Mouse (Mus musculus) heart, embryonic 13.5 days (tissue): ENCODE data around the gene Lgals1. TPM values are rescaled to one million over a fixed set of nuclear protein-coding genes. Genes with fewer than 3 reads are reported as not detected.
A peak's percentile ranks its signal among the peaks of the same experiment; 100 is the strongest.

ENCODE experiments used
- ATAC-seq: fragments of 200-750 bp; cut with Nextera tagmentation; 2 replicates; pipeline ENCODE4 v1.8.0; 2017; ENCODE audit warnings: moderate TSS enrichment; ENCODE audit not compliant: insufficient number of reproducible peaks, low FRiP score, low TSS enrichment; ENCODE audit errors: extremely low read depth
- H3K27ac ChIP-seq: fragments of 300-500 bp; sonication (generic); replicated peaks from 2 replicates; pipeline ENCODE4 v1.5.1; 2015; ENCODE audit warnings: moderate library complexity, mild to moderate bottlenecking, inconsistent platforms
- H3K27me3 ChIP-seq: fragments of 300-500 bp; sonication (generic); replicated peaks from 2 replicates; pipeline ENCODE4 v1.6.1; 2015; ENCODE audit warnings: mild to moderate bottlenecking, inconsistent platforms
- H3K36me3 ChIP-seq: fragments of 300-500 bp; sonication (generic); 2 replicates; pipeline ENCODE4 v1.6.1; 2015; ENCODE audit warnings: mild to moderate bottlenecking, inconsistent platforms
- H3K4me1 ChIP-seq: fragments of 300-500 bp; sonication (generic); 2 replicates; pipeline ENCODE4 v1.6.1; 2015; ENCODE audit warnings: inconsistent platforms
- H3K4me2 ChIP-seq: fragments of 300-500 bp; sonication (generic); 2 replicates; pipeline ENCODE4 v1.6.1; 2015; ENCODE audit warnings: inconsistent platforms, mild to moderate bottlenecking, moderate library complexity
- H3K4me3 ChIP-seq: fragments of 300-500 bp; sonication (generic); 2 replicates; pipeline ENCODE4 v1.5.1; 2015; ENCODE audit warnings: moderate library complexity, mild to moderate bottlenecking, inconsistent platforms
- H3K9ac ChIP-seq: fragments of 300-500 bp; sonication (generic); 2 replicates; pipeline ENCODE4 v1.6.1; 2015; ENCODE audit warnings: inconsistent platforms, mild to moderate bottlenecking, moderate library complexity
- H3K9me3 ChIP-seq: fragments of 300-500 bp; sonication (generic); 2 replicates; pipeline ENCODE4 v1.6.1; 2016; ENCODE audit warnings: inconsistent platforms
- WGBS: fragments of 180-500 bp; shearing (Covaris S2); methylation state at CpG from one replicate; pipeline ENCODE4 v1.1.7; 2015; ENCODE audit warnings: mixed read lengths; 5-methylcytosine and 5-hydroxymethylcytosine counted together
- microRNA-seq: library from miRNA; unstranded; fragments of <30 nt; microRNA quantifications from one replicate; pipeline ENCODE4, GENCODE M21; 2016
- polyA plus RNA-seq: library from polyadenylated mRNA; unstranded; fragments of >200 nt; fragmentation: Nextera tagmentation; extraction: Ambion mirVana; gene quantifications from 2 replicates; pipeline ENCODE4 v1.2.1, GENCODE M21; 2015

Lgals1 gene
- polyA plus RNA-seq, 1 experiment from 2014 or later, result 798 TPM

- no peak for ATAC-seq
- Histone ChIP-seq H3K9me3 (no peaks in the 10 kb centered on the region), H3K36me3 (no peaks in the 10 kb centered on the region), H3K4me3 (no peak overlapping the region), H3K4me1 (peaks cover 12% of the 10 kb centered on the region), H3K9ac (no peak overlapping the region), H3K27ac (no peak overlapping the region), H3K27me3 (peaks cover 12% of the 10 kb centered on the region; the same call in 1 of the 2 replicates), H3K4me2 (no peak overlapping the region)
- WGBS, result 60% methylated on average over 7 of the region's 7 CpGs
Observed at GRCm38 (mm10) chr15:78973950-78974349, 47.4 kb downstream of the Lgals1 start.

GRCm38 (mm10) chr15:78977676-78978159, 51.2 kb downstream of the Lgals1 start:
- H3K4me2 ChIP-seq, result no peak overlapping the region
- no peak overlapping the region for H3K9ac ChIP-seq
- 83% methylated on average over 8 of the region's 8 CpGs for WGBS
- peaks cover 9% of the 10 kb centered on the region; the same call in 1 of the 2 replicates for H3K27me3 ChIP-seq
- H3K36me3 ChIP-seq, result no peaks in the 10 kb centered on the region
- peaks cover 34% of the 10 kb centered on the region for H3K4me1 ChIP-seq
- ATAC-seq, result no peak
- H3K9me3 ChIP-seq, result no peaks in the 10 kb centered on the region
- H3K4me3 ChIP-seq, result no peak overlapping the region
- H3K27ac ChIP-seq, result no peak overlapping the region

GRCm38 (mm10) chr15:78978875-78979274, 52.4 kb downstream of the Lgals1 start:
- Histone ChIP-seq H3K9ac (peak overlapping the region; percentile 65), H3K4me3 (no peak overlapping the region), H3K27ac (peak overlapping the region; percentile 64), H3K9me3 (no peaks in the 10 kb centered on the region), H3K4me1 (peaks cover 38% of the 10 kb centered on the region), H3K27me3 (no peaks in the 10 kb centered on the region; the same call in 1 of the 2 replicates), H3K4me2 (peak overlapping the region; percentile 1), H3K36me3 (no peaks in the 10 kb centered on the region)
- ATAC-seq, result peak; percentile 14; the same call in 1 of the 2 replicates
- WGBS, result 4% methylated on average over 4 of the region's 4 CpGs

Small RNA genes lying within 50 kb of the gene (microRNA-seq; reads per million reads assigned to microRNA genes)
- gene Mir6955, result not detected

Other genes with a start within 250 kb of the Lgals1 start
- gene Elfn2, start 208.0 kb upstream of the Lgals1 start, polyA plus RNA-seq, result 0.03 TPM in 1 of 2 replicates, not detected in the other
- 13.7 and 15.8 TPM in 2 replicates for gene Mfng, start 153.2 kb upstream of the Lgals1 start, polyA plus RNA-seq
- 5.1 and 5.3 TPM in 2 replicates for gene Card10, start 123.7 kb upstream of the Lgals1 start, polyA plus RNA-seq
- 34.2 and 36.1 TPM in 2 replicates for gene Cdc42ep1, start 84.1 kb upstream of the Lgals1 start, polyA plus RNA-seq
- 0.82 TPM in 1 of 2 replicates, not detected in the other for gene Lgals2, start 71.2 kb upstream of the Lgals1 start, polyA plus RNA-seq
- 44.3 and 46.2 TPM in 2 replicates for gene Gga1, start 49.5 kb upstream of the Lgals1 start, polyA plus RNA-seq
- gene Gm49510, start 27.1 kb upstream of the Lgals1 start, polyA plus RNA-seq, result 0.20 and 0.31 TPM in 2 replicates
- gene Sh3bp1, start 27.0 kb upstream of the Lgals1 start, polyA plus RNA-seq, result 18.8 and 19.5 TPM in 2 replicates
- 20.2 and 21.2 TPM in 2 replicates for gene Pdxp, start 12.8 kb upstream of the Lgals1 start, polyA plus RNA-seq
- 37.3 and 42.9 TPM in 2 replicates for gene Nol12, start 8.2 kb downstream of the Lgals1 start, polyA plus RNA-seq
- 45.8 and 46.8 TPM in 2 replicates for gene Triobp, start 21.0 kb downstream of the Lgals1 start, polyA plus RNA-seq
- gene H1f0, start 101.7 kb downstream of the Lgals1 start, polyA plus RNA-seq, result 237 and 238 TPM in 2 replicates
- gene Galr3, start 115.2 kb downstream of the Lgals1 start, polyA plus RNA-seq, result not detected in 2 replicates
- 23.9 and 25.4 TPM in 2 replicates for gene Ankrd54, start 136.2 kb downstream of the Lgals1 start, polyA plus RNA-seq
- 154 and 160 TPM in 2 replicates for gene Eif3l, start 148.5 kb downstream of the Lgals1 start, polyA plus RNA-seq
- gene Micall1, start 182.2 kb downstream of the Lgals1 start, polyA plus RNA-seq, result 15.4 and 15.6 TPM in 2 replicates
- 231 and 244 TPM in 2 replicates for gene Polr2f, start 214.3 kb downstream of the Lgals1 start, polyA plus RNA-seq
- 6.0 TPM in 2 replicates for gene 1700088E04Rik, start 214.5 kb downstream of the Lgals1 start, polyA plus RNA-seq
- gene Sox10, start 238.5 kb downstream of the Lgals1 start, polyA plus RNA-seq, result 0.42 and 0.44 TPM in 2 replicates